Mouse (Mus musculus) Patski (cell line): ENCODE results near the gene Agpat4. TPM values are rescaled to one million over a fixed set of nuclear protein-coding genes. Genes with fewer than 3 reads are reported as not detected.
A peak's percentile ranks its signal among the peaks of the same experiment; 100 is the strongest.

Experiments used
- ATAC-seq: fragments of 100-300 bp; one replicate; pipeline ENCODE4 v1.8.0; 2021
- CTCF ChIA-PET: fragments of 350-600 bp; sonication (Branson Sonifier 250); formaldehyde crosslinking; loops from one replicate; lab custom pipeline; 2022; ENCODE audit warnings: inconsistent platforms; lab: Charles Lee
- POLR2A ChIA-PET: fragments of 350-600 bp; sonication (Branson Sonifier 250); formaldehyde crosslinking; loops from one replicate; lab custom pipeline; 2022; ENCODE audit warnings: antibody characterized with exemption, inconsistent platforms; lab: Charles Lee
- DNase-seq: peaks from one replicate; pipeline ENCODE4 v3.0.0-alpha.2; 2011; ENCODE audit warnings: low read depth, low spot score
- H3K27me3 ChIP-seq: fragments of 371-371 bp; one replicate; pipeline ENCODE4 v1.5.1; 2021
- CTCF ChIP-seq: fragments of 100-300 bp; IDR thresholded peaks from one replicate; pipeline ENCODE4 v1.5.1; 2021
- in situ Hi-C: fragments of 300-500 bp; cut with MboI; formaldehyde crosslinking; loops from 3 replicates; pipeline ENCODE4 v1.11.1; 2018; ENCODE audit warnings: low pct_unique_long_range_greater_than_20kb, mixed read lengths
- polyA plus RNA-seq: library from polyadenylated mRNA; unstranded; gene quantifications from one replicate; pipeline ENCODE4 v1.2.3, GENCODE M21; 2021

Agpat4 gene
- polyA plus RNA-seq, 1 experiment from 2014 or later, result 44.2 TPM

GRCm38 (mm10) chr17:12103781-12104180, 14.7 kb upstream of the Agpat4 start:
- H3K27me3 ChIP-seq, result no peaks in the 10 kb centered on the region
- ATAC-seq (no peak), DNase-seq (no peak)
- TF ChIP-seq CTCF, result peak; percentile 66
- POLR2A ChIA-PET, result interaction anchor here (0.7 kb wide), 1 partner anchor 67 kb away, joined by 3 read pairs; no protein-coding TSS in a partner anchor
- CTCF ChIA-PET, result interaction anchor here (0.8 kb wide), 1 partner anchor 50 kb away, joined by 3 read pairs; no protein-coding TSS in a partner anchor
- in situ Hi-C loops, result no loop called here

GRCm38 (mm10) chr17:12104245-12104644, 14.3 kb upstream of the Agpat4 start:
- no peak for DNase-seq
- POLR2A ChIA-PET, result no interaction called here

DNA sequence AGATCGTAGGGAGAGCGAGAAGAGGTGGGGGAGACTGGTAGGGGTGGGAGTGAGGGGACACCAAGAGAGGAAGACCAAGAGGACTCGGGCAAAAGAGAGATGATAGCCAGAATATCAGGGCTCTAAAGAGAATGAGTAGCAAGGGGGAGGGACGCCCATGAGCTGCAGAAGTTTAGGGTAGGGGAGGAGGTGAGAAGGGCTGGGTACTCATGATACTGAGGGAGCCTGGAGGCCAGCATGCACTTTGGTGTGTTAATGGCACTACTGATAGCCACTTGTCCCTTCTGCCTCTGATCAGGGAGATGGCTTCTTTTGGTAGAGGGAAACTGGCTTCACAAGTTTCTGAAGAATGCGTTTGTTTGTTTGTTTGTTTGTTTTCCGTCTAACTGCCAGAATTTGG, 13.8 kb upstream of the Agpat4 start:
- ChIA-PET CTCF (interaction anchor here (0.8 to 1.6 kb wide), 2 partner anchors 49 to 65 kb away, joined by 3 read pairs; no protein-coding TSS in a partner anchor), POLR2A (interaction anchor here (0.6 kb wide), 1 partner anchor 89 kb away, joined by 4 read pairs; no protein-coding TSS in a partner anchor)
- TF ChIP-seq CTCF, result no peak
- in situ Hi-C loops, result no loop called here
- DNase-seq, result no peak
- no peak for ATAC-seq
- H3K27me3 ChIP-seq, result no peaks in the 10 kb centered on the region

More at GRCm38 (mm10) chr17:12104245-12104644, 14.3 kb upstream of the Agpat4 start:
- no peak for ATAC-seq
- in situ Hi-C loops, result no loop called here
- no peak for TF ChIP-seq CTCF
- H3K27me3 ChIP-seq, result no peaks in the 10 kb centered on the region
- CTCF ChIA-PET, result interaction anchor here (0.8 kb wide), 1 partner anchor 50 kb away, joined by 3 read pairs; no protein-coding TSS in a partner anchor

GRCm38 (mm10) chr17:12106255-12106654, 12.2 kb upstream of the Agpat4 start:
- no peak for DNase-seq
- no peak for TF ChIP-seq CTCF
- ChIA-PET CTCF (interaction anchor here (1.6 kb wide), 1 partner anchor 67 kb away, joined by 3 read pairs; no protein-coding TSS in a partner anchor), POLR2A (interaction anchor here (0.7 to 1.2 kb wide), 2 partner anchors 12 to 20 kb away, joined by 3 to 4 read pairs; partner anchors contain the start of gene Agpat4)
- no peaks in the 10 kb centered on the region for H3K27me3 ChIP-seq
- no peak for ATAC-seq
- in situ Hi-C loops, result no loop called here

DNA sequence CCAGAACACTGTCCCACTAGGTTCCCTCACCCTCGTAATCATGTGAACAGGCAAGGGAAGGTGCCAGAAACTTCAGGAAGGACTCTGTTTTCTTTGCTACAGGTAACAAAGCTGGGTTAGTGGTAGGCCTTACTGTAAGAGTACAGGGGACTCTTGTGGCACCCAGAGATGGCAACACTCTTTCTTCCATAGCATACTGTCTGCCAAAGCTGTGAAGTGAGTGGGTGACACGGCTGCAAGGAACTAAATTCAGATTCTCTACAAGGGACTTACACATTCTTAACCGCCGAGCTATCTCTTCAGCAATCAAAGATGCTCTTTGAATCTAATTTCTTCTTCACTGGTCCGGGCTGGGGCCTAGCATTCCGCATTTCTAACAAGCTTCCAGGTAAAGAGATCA, 4.9 kb upstream of the Agpat4 start:
- ATAC-seq (no peak), DNase-seq (no peak)
- ChIA-PET CTCF (no interaction called here), POLR2A (no interaction called here)
- in situ Hi-C loops, result loop anchor here (10.0 kb wide), 1 partner anchor 251 kb away; no protein-coding TSS in a partner anchor
- no peaks in the 10 kb centered on the region for H3K27me3 ChIP-seq
- no peak for TF ChIP-seq CTCF

DNA sequence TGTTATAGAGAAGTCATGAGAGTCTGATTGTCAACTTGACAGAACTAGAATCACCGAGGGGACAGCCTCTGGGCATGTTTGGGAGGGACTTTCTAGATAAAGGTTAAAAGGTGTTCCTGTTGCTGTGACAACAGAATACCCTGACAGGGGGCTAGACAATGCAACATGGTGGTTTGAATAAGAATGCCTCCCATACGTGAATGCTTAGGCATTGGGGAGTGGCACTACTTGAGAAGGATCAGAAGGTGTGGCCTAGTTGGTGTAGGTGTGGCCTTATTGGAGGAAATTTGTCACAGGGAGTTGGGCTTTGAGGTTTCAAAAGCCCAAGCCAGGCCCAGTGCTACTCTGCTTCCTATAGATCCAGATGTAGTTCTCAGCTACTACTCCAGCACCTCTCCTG, 3.4 kb upstream of the Agpat4 start:
- ChIA-PET POLR2A (no interaction called here), CTCF (interaction anchor here (1.0 kb wide), 1 partner anchor 13 kb away, joined by 3 read pairs; no protein-coding TSS in a partner anchor)
- no peak for TF ChIP-seq CTCF
- DNase-seq (no peak), ATAC-seq (no peak)
- H3K27me3 ChIP-seq, result no peaks in the 10 kb centered on the region
- in situ Hi-C loops, result loop anchor here (5.0 to 10.0 kb wide), 4 partner anchors 47 to 250 kb away; no protein-coding TSS in a partner anchor

DNA sequence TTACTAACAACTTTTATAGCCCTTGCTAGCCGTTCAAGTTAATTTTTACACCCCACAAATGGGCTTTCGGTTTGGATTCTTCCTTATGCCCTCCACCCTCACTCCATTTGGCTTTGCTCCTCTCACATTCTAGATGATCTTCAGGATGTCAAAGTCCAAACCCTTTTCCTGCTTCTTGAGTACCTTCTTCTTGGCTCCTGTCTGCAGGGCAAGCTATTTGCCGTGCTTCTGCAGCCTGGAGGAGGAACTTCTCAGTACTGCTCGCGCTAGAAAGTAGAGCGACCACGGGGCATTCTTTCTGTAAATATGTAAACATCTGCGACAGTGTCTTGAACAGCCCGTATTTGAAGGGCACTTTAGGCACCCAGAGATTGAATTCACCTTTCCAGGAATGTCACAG, 373 bp upstream of the Agpat4 start:
- ChIA-PET POLR2A (interaction anchor here (1.1 kb wide), 1 partner anchor 12 kb away, joined by 4 read pairs; no protein-coding TSS in a partner anchor), CTCF (interaction anchor here (1.4 to 2.1 kb wide), 3 partner anchors 78 to 254 kb away, joined by 3 to 7 read pairs (median 4); no protein-coding TSS in a partner anchor)
- in situ Hi-C loops, result loop anchor here (5.0 to 10.0 kb wide), 4 partner anchors 44 to 247 kb away; no protein-coding TSS in a partner anchor
- ATAC-seq, result no peak
- no peaks in the 10 kb centered on the region for H3K27me3 ChIP-seq
- no peak for TF ChIP-seq CTCF
- no peak for DNase-seq

DNA sequence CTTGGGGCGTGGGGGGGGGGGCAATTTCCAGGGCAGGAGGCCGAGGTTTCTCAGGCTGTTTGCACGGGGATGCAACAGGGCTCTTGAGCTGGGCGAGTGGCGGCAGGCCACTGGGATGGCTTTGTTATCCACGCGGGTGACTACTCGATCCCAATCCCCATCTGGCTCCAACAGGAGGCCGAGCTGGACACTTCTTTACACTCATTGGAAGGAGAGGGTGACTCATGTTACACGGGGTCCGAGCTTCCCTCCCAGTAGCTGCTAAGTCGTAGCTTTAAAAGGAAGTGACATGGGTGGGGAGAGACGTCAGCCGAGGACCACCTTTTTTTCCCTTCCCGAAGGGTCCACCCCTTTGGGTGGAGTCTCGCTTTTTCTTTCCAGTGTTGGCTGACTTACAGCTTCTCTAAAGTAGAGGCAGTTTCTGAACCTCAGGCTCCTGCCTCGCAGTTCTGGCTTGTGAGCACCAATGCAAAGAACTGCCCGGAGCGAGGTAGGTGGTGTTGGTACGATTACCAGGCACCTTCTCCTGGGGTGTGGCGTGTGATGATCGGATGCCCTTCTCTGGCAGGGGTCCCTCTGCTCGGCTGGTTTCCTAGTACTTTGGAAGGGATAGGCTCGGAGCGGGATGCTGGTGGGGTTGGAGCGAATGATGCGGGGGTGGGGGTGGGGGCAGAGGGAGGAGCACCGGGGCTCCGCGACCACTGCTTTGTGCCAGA, 580 bp downstream of the Agpat4 start:
- ATAC-seq (peak; percentile 98), DNase-seq (peak; percentile 85)
- no peaks in the 10 kb centered on the region for H3K27me3 ChIP-seq
- POLR2A ChIA-PET, result interaction anchor here (0.9 to 1.1 kb wide), 2 partner anchors 13 to 31 kb away, joined by 3 to 4 read pairs; no protein-coding TSS in a partner anchor
- in situ Hi-C loops, result loop anchor here (5.0 to 10.0 kb wide), 4 partner anchors 43 to 246 kb away; no protein-coding TSS in a partner anchor
- CTCF ChIA-PET, result interaction anchor here (1.4 to 2.1 kb wide), 3 partner anchors 79 to 253 kb away, joined by 3 to 7 read pairs (median 4); no protein-coding TSS in a partner anchor
- TF ChIP-seq CTCF, result no peak

DNA sequence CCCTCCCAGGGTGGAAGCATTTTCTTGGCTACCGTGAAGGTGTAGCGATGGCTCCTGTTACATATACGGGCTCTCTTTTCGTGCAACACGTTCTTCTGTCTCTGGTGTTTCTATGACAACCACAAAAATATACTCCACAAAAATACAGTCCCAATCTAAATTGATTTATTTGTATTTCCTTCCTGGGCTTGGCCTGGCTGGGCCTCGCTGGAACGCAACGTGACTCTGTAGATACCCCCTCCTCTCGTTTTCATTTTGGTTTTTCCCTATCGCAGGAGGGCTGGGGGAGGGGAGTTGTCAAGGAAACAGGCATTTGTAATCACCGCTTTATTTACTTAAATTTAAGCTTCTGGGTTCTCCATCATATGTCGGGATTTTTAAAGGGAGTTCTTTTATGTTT, 1.2 kb downstream of the Agpat4 start:
- no peak for TF ChIP-seq CTCF
- no peak for DNase-seq
- in situ Hi-C loops, result loop anchor here (5.0 to 10.0 kb wide), 4 partner anchors 43 to 245 kb away; no protein-coding TSS in a partner anchor
- no peaks in the 10 kb centered on the region for H3K27me3 ChIP-seq
- ChIA-PET CTCF (no interaction called here), POLR2A (interaction anchor here (0.9 kb wide), 1 partner anchor 31 kb away, joined by 3 read pairs; no protein-coding TSS in a partner anchor)
- ATAC-seq, result peak; percentile 3

DNA sequence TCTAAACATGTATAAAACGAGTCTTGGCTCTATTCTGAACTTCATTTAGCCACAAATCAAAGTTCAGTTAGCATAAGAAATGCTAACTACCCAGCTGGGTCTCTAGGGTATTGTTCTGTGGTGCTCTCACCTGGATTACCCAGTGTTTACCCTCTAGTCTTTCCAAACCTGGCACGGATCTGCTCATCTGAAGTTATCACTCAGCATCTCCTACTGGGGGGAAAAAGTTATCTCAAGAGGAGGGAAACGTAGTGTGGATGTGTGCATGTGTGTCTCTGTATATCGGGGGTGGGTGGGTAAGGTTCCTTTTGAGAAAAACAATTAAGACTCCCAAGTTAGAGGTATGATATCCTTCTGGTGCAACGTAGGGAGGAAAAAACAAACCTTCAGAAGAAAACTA, 1.8 kb downstream of the Agpat4 start:
- DNase-seq (no peak), ATAC-seq (no peak)
- H3K27me3 ChIP-seq, result no peaks in the 10 kb centered on the region
- in situ Hi-C loops, result no loop called here
- no peak for TF ChIP-seq CTCF
- CTCF ChIA-PET, result no interaction called here
- POLR2A ChIA-PET, result interaction anchor here (0.9 kb wide), 1 partner anchor 30 kb away, joined by 3 read pairs; no protein-coding TSS in a partner anchor
